Mouse (Mus musculus) layer of hippocampus, postnatal 14 days (tissue): ENCODE data around the gene Pusl1. TPM values are rescaled to one million over a fixed set of nuclear protein-coding genes. Genes with fewer than 3 reads are reported as not detected.

Experiments
- DNase-seq, 2 experiments: peaks; one replicate each; pipeline ENCODE4 v3.0.0; 2021 to 2022; ENCODE audit warnings: low spot score in 2 of 2, mixed read lengths in 1 of 2
- long read RNA-seq, 2 experiments: library from polyadenylated mRNA; stranded (forward); transcript quantifications; one replicate each; pipeline ENCODE4 v2.0.0; 2021
- total RNA-seq, 2 experiments: library from RNA; stranded (reverse); gene quantifications; 2 replicates each; pipeline ENCODE4 v1.2.3; 2021

The Pusl1 gene
- total RNA-seq, result 10 to 100 TPM; 61.3 to 65.4 TPM
- long read RNA-seq, experiment 1, partial matches to known transcripts, result 16 of 62 reads
- long read RNA-seq, experiment 1, other reads (novel, unspliced or antisense), result 45 of 62 reads
- long read RNA-seq, experiment 2, transcript Pusl1-201 (8 exons, 1,243 nt), result major isoform, 9 of 76 reads
- long read RNA-seq, experiment 2, partial matches to known transcripts, result 29 of 76 reads
- long read RNA-seq, experiment 2, other reads (novel, unspliced or antisense), result 38 of 76 reads

DNA sequence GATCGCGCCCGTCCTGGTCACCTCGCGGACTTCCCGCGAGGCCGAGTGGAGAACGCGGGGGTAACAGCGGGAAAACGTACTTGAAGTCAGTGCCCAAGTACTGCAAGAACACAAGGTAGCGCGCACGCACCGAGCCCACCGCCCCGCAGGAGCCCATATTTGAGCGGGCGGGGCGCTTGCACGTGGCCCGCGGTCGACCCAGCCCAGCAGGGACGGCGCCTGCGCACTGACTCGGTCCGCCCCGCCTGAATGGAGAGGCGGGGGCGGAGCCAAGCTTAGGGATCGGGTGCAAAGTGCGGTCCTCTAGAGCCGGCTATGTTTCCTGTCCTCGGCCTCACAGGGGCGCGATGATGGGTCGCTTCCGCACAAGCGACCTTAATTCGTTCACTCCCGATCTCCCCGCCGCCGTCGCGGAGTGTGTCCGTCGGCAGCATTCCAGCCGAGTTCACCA, at the start of gene Pusl1, which contains the start of gene Acap3:
Gene Pusl1, minus strand, starts transcription at position 231 of the 451 bp plus-strand sequence.
Gene Acap3, plus strand, starts transcription at position 272 of the 451 bp plus-strand sequence.
- peak; percentile 94 to 98 for DNase-seq

- no peak for DNase-seq
Measured at GRCm38 (mm10) chr4:155932031-155932430, 40.5 kb upstream of the Pusl1 start.

- DNase-seq, result peak; percentile 3 to 5
Measured at GRCm38 (mm10) chr4:155908751-155909150, 17.2 kb upstream of the Pusl1 start.

GRCm38 (mm10) chr4:155908281-155908680, 16.7 kb upstream of the Pusl1 start:
- DNase-seq, result peak; percentile 3 to 9

DNA sequence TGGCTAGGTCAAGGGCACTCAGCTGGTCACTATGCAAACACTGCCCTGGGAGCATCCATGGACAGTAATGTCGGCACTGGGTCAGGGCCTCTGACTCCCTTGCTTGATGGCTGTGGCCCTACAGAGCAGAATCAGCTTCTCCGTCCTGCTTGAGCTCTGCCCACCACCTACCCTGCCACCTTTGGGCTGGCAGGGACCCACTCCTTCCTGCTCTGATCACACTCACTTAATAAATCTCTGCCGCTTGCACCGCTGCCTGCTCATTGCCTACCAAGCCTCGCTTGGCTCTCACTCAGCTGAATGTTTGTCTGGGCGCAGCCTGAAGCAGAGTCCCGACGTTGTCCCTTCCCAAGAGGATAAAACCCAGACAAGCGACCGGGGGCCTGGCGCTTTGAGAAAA, 15.4 kb upstream of the Pusl1 start:
- DNase-seq, result no peak

GRCm38 (mm10) chr4:155906125-155906524, 14.5 kb upstream of the Pusl1 start:
- no peak for DNase-seq

GRCm38 (mm10) chr4:155905634-155906033, 14.1 kb upstream of the Pusl1 start:
- DNase-seq, result no peak

DNA sequence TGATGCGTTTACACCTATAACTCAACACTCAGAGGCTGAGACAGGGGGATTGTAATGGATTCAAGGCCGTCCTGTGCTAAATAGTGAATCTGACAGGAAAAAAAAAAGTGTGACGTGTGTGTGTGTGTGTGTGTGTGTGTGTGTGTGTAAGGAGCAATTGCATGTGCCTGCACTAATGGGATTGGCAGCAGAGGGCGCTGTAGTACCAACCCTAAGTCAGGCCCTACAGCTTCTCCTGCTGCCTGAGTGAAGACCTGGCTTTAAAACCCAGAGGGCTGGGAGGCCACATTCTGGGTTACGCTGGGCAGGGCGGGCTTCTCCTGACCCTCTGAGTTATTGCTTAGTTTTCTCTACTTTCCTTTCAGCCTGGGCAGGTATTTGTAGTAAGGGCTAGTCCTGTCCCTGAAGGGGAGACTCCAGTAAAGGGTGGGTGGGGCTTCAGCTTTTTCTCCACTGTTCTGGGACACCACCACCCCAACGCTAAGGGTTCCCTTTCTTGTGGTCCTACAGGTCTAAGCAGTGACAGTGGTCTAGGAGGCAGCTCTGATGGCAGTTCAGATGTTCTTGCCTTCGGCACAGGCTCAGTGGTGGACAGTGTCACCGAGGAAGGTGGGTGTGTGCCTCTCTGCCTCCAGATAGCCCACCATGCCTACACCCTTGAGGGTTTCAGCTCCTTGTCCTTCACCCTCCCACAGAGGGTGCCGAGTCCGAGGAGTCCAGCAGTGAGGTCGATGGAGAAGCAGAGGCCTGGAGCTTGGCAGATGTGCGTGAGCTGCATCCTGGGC, 12.9 kb upstream of the Pusl1 start:
- peak; percentile 24 to 39 for DNase-seq

DNA sequence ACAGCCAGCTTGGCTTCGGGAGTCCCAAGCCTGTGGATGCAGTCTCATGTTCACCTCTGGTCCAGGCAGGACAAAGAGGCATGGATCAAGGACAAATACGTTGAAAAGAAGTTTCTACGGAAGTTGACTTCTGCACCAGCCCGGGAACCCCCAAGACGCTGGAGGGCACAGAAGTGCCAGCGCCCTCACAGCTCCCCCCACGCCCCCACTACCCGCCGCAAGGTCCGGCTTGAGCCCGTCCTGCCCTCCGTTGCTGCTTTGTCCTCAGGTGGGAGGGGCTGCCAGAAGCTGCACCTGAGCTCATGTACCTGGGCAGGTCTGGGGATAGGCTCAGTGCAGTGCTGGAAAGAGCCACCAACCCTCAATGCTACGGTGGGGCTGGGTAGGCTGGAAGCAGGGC, 11.7 kb upstream of the Pusl1 start:
- no peak for DNase-seq

- peak; percentile 34 to 69 for DNase-seq
Measured at GRCm38 (mm10) chr4:155901205-155901604, 9.6 kb upstream of the Pusl1 start.

GRCm38 (mm10) chr4:155899355-155899754, 7.8 kb upstream of the Pusl1 start:
- DNase-seq, result no peak

DNA sequence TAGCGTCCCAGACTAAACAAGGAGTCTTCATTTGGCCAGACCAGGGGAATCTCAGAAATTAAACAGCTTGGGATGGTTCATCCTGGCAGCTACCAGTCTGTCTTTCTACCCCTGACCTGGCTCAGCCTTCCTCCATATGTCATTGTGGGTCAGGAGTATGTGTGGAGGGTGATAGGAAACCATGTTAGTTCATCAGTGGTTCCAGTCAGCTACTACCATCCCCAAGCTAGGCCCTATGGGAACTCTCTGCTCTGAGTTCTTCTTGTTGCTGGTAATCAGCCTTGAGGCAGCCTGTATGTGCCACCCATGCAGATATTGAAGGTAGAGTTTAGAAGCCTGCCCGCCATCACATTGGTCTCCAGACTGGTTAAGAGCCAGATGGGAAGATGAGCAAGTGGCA, 6.7 kb upstream of the Pusl1 start:
- peak in 1 of 2 experiments; percentile 1 for DNase-seq

DNA sequence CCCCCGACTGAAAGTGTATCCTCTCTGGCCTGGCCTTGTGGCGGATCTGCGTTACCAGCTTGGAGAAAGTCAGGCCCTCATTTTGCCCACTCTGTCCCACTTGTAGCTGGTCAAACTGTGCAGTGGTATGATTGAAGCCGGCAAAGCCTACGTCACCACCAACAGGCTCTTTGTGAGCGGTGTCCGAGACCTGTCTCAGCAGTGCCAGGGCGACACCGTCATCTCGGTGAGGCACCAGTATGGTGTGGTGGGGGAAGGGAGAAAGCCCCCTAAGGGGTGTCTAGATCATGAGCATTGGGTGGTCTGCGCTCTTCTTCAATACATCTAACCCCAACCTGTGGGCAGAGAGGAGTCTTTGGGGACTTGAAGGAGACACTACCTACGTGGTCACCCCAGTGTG, 4.9 kb upstream of the Pusl1 start:
- no peak for DNase-seq

DNA sequence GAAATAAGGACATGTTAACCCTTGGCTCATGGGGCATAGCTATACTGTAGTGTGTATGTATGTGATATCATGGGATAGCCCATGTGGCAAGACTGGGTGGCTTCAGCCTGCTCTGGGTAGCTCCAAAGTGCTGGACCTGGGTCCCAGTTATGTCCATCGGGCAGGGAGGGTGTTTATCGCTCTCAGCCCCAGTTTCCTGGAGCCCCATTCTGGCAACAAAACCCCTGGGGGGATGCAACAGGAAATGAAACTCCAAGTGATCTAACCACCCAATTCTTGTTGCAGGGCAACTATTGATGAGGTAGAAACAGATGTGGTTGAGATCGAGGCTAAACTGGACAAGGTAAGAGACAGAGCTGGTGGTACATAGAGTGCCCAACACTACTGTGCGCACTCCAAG, 4.2 kb upstream of the Pusl1 start:
- DNase-seq, result no peak

GRCm38 (mm10) chr4:155895216-155895615, 3.6 kb upstream of the Pusl1 start:
- DNase-seq, result peak; percentile 78 to 91

- peak; percentile 74 to 78 for DNase-seq
Measured at GRCm38 (mm10) chr4:155894311-155894881, 2.8 kb upstream of the Pusl1 start.

DNA sequence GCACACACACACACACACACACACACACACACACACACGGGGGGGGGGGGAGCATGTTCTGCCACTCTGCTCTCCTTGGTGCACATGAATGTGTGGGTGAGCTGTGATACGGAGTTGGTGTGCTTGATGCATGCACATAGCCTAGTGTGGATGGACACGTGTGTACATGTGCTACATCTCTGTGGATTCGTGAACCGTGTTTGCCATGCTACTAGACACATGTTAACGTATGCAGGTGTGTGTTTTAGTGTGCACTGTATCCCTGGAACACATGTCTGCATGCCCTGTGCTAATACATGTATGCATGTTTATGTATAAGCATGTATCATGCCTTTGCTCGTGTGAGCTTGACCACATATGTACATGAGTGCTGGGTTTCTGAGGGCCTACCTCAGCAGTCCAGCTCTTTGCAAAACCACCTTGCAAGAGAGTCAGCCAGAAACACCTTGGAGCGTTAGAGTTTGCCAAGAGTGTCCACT, 1.7 kb upstream of the Pusl1 start:
- no peak for DNase-seq

GRCm38 (mm10) chr4:155892438-155893211, 1.0 kb upstream of the Pusl1 start:
- no peak for DNase-seq

GRCm38 (mm10) chr4:155892017-155892416, 436 bp upstream of the Pusl1 start:
- peak in 1 of 2 experiments; percentile 83 for DNase-seq

DNA sequence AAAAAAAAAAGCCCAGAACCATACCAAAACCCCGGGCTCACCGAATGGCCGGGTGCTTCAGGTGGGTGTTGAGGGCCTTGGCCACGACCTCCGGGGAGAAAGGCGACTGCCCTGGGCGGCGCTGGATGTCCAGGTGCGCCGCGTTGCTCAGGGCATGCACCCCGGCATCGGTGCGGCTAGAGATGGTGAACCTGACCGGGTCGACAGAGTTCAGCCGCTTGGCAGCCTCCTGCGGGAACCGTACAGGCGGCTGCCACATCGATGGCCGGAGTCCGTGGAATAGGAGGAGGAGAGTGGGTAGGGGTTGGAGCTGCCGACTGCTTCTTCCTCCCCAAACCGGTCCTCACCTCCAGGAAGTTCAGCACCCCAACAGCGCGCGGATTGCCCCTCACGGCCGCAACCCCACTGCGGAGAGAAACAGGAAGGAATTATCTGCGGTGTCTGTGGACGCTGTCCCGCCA, 540 bp downstream of the Pusl1 start:
- DNase-seq, result no peak

DNA sequence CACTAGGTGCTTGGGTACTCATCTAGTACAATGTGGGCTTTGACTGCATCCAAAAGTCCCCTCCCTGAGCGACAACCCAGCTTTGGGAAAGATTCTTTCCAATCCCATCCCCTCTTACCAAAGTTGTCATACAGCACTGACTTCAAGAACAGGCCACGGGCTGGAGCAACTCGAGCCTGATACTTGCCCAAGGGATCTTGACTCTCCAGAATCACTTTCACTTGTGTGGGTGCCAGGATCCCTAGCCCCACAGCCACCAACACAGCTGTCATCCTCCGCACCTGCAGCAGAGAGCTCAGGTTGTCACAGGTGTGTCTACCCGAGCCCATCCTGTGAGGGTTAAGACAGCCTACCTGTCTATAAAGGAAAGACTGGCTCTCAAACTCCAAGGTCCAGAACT, 2.3 kb downstream of the Pusl1 start:
- DNase-seq, result no peak
